Mouse (Mus musculus) ES-E14 (cell line): ENCODE results near the gene Slc50a1. TPM values are rescaled to one million over a fixed set of nuclear protein-coding genes. Genes with fewer than 3 reads are reported as not detected.

ENCODE experiments used
- DNase-seq: peaks from one replicate; pipeline ENCODE4 v3.0.0-alpha.2; 2013; ENCODE audit warnings: low read depth, low spot score
- H3K27ac ChIP-seq: 2 replicates; pipeline ENCODE4 v1.5.1; 2012; ENCODE audit warnings: low read depth, mild to moderate bottlenecking, low read length, moderate library complexity, mixed read lengths; ENCODE audit not compliant: poor library complexity, insufficient read depth, severe bottlenecking
- H3K36me3 ChIP-seq: 2 replicates; pipeline ENCODE4 v1.6.1; 2012; ENCODE audit warnings: mild to moderate bottlenecking, low read length, moderate library complexity, mixed read lengths; ENCODE audit not compliant: control insufficient read depth, poor library complexity, insufficient read depth, severe bottlenecking
- H3K4me1 ChIP-seq, 2 experiments: fragments of 150-350 bp in 1 of 2; sonication (generic) in 1 of 2; 2 replicates each; pipeline ENCODE4 v1.6.1; 2012; ENCODE audit warnings: low read length in 2 of 2, mild to moderate bottlenecking in 1 of 2, mixed read lengths in 1 of 2; ENCODE audit not compliant: control insufficient read depth in 2 of 2, insufficient read depth in 2 of 2, poor library complexity in 1 of 2
- H3K4me3 ChIP-seq, 2 experiments: fragments of 150-350 bp in 1 of 2; sonication (generic) in 1 of 2; 2 replicates each; pipeline ENCODE4 v1.5.1; 2012; ENCODE audit warnings: low read length in 2 of 2, low read depth in 1 of 2, mild to moderate bottlenecking in 1 of 2, mixed read lengths in 1 of 2; ENCODE audit not compliant: insufficient read depth in 1 of 2, poor library complexity in 1 of 2, severe bottlenecking in 1 of 2
- H3K9ac ChIP-seq: 2 replicates; pipeline ENCODE4 v1.6.1; 2012; ENCODE audit warnings: low read depth, mild to moderate bottlenecking, low read length, mixed read lengths; ENCODE audit not compliant: poor library complexity, insufficient read depth, severe bottlenecking
- H3K9me3 ChIP-seq: fragments of 150-350 bp; sonication (generic); 2 replicates; pipeline ENCODE4 v1.6.1; 2012; ENCODE audit warnings: low read depth, mild to moderate bottlenecking, low read length; ENCODE audit not compliant: control insufficient read depth, insufficient read depth
- CHD2 ChIP-seq: IDR thresholded peaks from 2 replicates; pipeline ENCODE4 v1.6.1; 2014; ENCODE audit warnings: mild to moderate bottlenecking, low read depth, low read length, inconsistent platforms
- HCFC1 ChIP-seq: IDR thresholded peaks from 2 replicates; pipeline ENCODE4 v1.6.1; 2012; ENCODE audit warnings: low read length, inconsistent platforms, borderline replicate concordance; ENCODE audit not compliant: insufficient read depth
- MAFK ChIP-seq: IDR thresholded peaks from 2 replicates; pipeline ENCODE4 v1.6.1; 2014; ENCODE audit warnings: mild to moderate bottlenecking, low read depth, low read length, inconsistent platforms; ENCODE audit not compliant: insufficient read depth
- ZC3H11A ChIP-seq: IDR thresholded peaks from 2 replicates; pipeline ENCODE4 v1.6.1; 2012; ENCODE audit warnings: low read depth, mild to moderate bottlenecking, inconsistent platforms, low read length, borderline replicate concordance
- ZNF384 ChIP-seq: IDR thresholded peaks from 2 replicates; pipeline ENCODE4 v1.6.1; 2012; ENCODE audit warnings: low read depth, low read length, inconsistent platforms
- in situ Hi-C, 2 experiments: fragments of 600-800 bp; cut with MboI; formaldehyde crosslinking; loops; one replicate each; pipeline ENCODE4 v1.15.1; 2025; ENCODE audit warnings: low sequenced_read_pairs in 2 of 2, inconsistent platforms in 1 of 2; ENCODE audit not compliant: unreplicated experiment in 2 of 2
- total RNA-seq: library from RNA; depleted of rRNA; stranded (reverse); fragments of 300-350 nt; gene quantifications from 2 replicates; pipeline ENCODE4 v1.2.3, GENCODE M21; 2012

Slc50a1 gene
- total RNA-seq, 1 experiment: 17.0 TPM

GRCm38 (mm10) chr3:89305105-89305504, 34.7 kb upstream of the Slc50a1 start:
- Histone ChIP-seq H3K27ac (no peak overlapping the region), H3K4me1 (peaks cover 2 to 11% of the 10 kb centered on the region in 2 experiments; a peak in 2 of 4 replicates), H3K36me3 (no peaks in the 10 kb centered on the region), H3K9me3 (no peaks in the 10 kb centered on the region), H3K9ac (no peak overlapping the region), H3K4me3 (no peak overlapping the region)
- TF ChIP-seq MAFK (no peak), ZC3H11A (no peak), HCFC1 (no peak), CHD2 (no peak), ZNF384 (no peak)
- DNase-seq: no peak
- in situ Hi-C loops: no loop called here

GRCm38 (mm10) chr3:89304440-89304839, 34.1 kb upstream of the Slc50a1 start:
- in situ Hi-C loops: no loop called here
- no peak for TF ChIP-seq CHD2
- TF ChIP-seq ZNF384: no peak
- TF ChIP-seq MAFK: no peak
- TF ChIP-seq HCFC1: no peak
- no peak for TF ChIP-seq ZC3H11A
- H3K27ac ChIP-seq: no peak overlapping the region
- no peak overlapping the region for H3K9ac ChIP-seq
- H3K4me1 ChIP-seq: peaks cover 2 to 11% of the 10 kb centered on the region in 2 experiments; a peak in 2 of 4 replicates
- no peaks in the 10 kb centered on the region for H3K9me3 ChIP-seq
- no peak overlapping the region for H3K4me3 ChIP-seq
- DNase-seq: no peak
- H3K36me3 ChIP-seq: no peaks in the 10 kb centered on the region

DNA sequence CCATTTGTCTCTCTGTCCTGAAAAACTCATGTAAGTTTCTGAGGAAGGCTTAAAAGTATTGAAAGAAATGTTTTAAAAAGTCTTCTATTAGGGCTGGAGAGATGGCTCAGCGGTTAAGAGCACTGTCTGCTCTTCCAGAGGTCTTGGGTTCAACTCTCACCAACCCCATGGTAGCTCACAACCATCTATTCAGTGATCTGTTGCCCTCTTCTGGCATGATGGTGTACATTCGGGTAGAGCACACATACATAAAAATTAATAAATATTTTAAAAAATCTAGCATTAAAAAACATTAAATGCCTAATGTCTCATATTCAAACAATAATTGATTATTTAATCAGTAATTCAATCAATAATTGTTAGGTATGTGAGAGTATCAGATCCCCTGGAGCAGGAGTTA, 30.1 kb upstream of the Slc50a1 start:
- in situ Hi-C loops: no loop called here

GRCm38 (mm10) chr3:89300071-89300470, 29.7 kb upstream of the Slc50a1 start:
- in situ Hi-C loops: no loop called here
- no peak overlapping the region for H3K27ac ChIP-seq
- H3K9me3 ChIP-seq: no peaks in the 10 kb centered on the region
- no peak overlapping the region for H3K9ac ChIP-seq
- no peak overlapping the region; a peak in 1 of 4 replicates for H3K4me3 ChIP-seq
- no peak for DNase-seq
- no peaks in the 10 kb centered on the region for H3K36me3 ChIP-seq
- TF ChIP-seq HCFC1 (no peak), ZNF384 (no peak), CHD2 (no peak), ZC3H11A (no peak)
- 0 out of 4 replicates have a peak, but pooled peaks cover 0 to 3% of the 10 kb centered on the region in 2 experiments for H3K4me1 ChIP-seq

More for the DNA sequence above, 30.1 kb upstream of the Slc50a1 start:
- no peaks in the 10 kb centered on the region for H3K36me3 ChIP-seq
- TF ChIP-seq ZC3H11A (no peak), MAFK (no peak), ZNF384 (no peak), CHD2 (no peak), HCFC1 (no peak)
- no peak overlapping the region for H3K9ac ChIP-seq
- H3K9me3 ChIP-seq: no peaks in the 10 kb centered on the region
- peaks cover 0 to 5% of the 10 kb centered on the region in 2 experiments; a peak in 1 of 4 replicates for H3K4me1 ChIP-seq
- no peak overlapping the region for H3K4me3 ChIP-seq
- H3K27ac ChIP-seq: no peak overlapping the region
- no peak for DNase-seq

GRCm38 (mm10) chr3:89299499-89299898, 29.1 kb upstream of the Slc50a1 start:
- no peak for DNase-seq
- in situ Hi-C loops: no loop called here
- H3K27ac ChIP-seq: no peak overlapping the region

More at GRCm38 (mm10) chr3:89299499-89299898, 29.1 kb upstream of the Slc50a1 start:
- Histone ChIP-seq H3K4me1 (0 out of 4 replicates have a peak, but pooled peaks cover 0 to 2% of the 10 kb centered on the region in 2 experiments), H3K36me3 (no peaks in the 10 kb centered on the region), H3K9me3 (no peaks in the 10 kb centered on the region), H3K4me3 (peak overlapping the region in 1 of 2 experiments; percentile 22; a peak in 1 of 4 replicates), H3K9ac (peak overlapping the region; percentile 3; the same call in 1 of the 2 replicates)
- TF ChIP-seq MAFK (no peak), ZC3H11A (no peak), ZNF384 (no peak), HCFC1 (no peak)
